Mouse (Mus musculus): ENCODE measurements at regions not wholly inside any gene's neighbourhood (a gene's known extent, or its start where the extent isn't known, plus 50 kb on each side); places are given as distances from the start of the nearest gene placed in this dataset.

GRCm38 (mm10) chr11:45216942-45217474 lies 599.9 kb downstream of the Ebf1 start:
- no peak for TF ChIP-seq POLR2A (IDR thresholded peaks at IDR 0.05; ENCODE audit: control insufficient read depth, extremely low read depth, insufficient read depth, low read length, poor library complexity)
- TF ChIP-seq CTCF (IDR thresholded peaks at IDR 0.05; ENCODE audit: borderline replicate concordance, control insufficient read depth, extremely low read depth, insufficient read depth, low read length, poor library complexity) = no peak

Data from thymus, adult 2 months (tissue).